Mouse (Mus musculus): ENCODE data around the gene Crtap.
A peak's percentile ranks its signal among the peaks of the same experiment; 100 is the strongest.
"Not testable (repeated sequence)": the region's sequence is repeated elsewhere in the genome, so short reads cannot be mapped to it uniquely, and the experiment has no call there.

GRCm38 (mm10) chr9:114369389-114369788 is 21.1 kb downstream of the Crtap start:
- TF ChIP-seq CTCF (IDR thresholded peaks at IDR 0.05), result peak; percentile 50
- TF ChIP-seq POLR2A, EP300 (IDR thresholded peaks at IDR 0.05; ENCODE audit: insufficient read depth, low read depth, low read length): not testable (repeated sequence)
